Mouse (Mus musculus) spleen, adult 2 months (tissue): Measurements from ENCODE around the gene Psg26. TPM values are rescaled to one million over a fixed set of nuclear protein-coding genes. Genes with fewer than 3 reads are reported as not detected.
"Not testable (repeated sequence)": the region's sequence is repeated elsewhere in the genome, so short reads cannot be mapped to it uniquely, and the experiment has no call there.

ENCODE experiments used
- DNase-seq, 2 experiments: peaks; one replicate each; pipeline versions ENCODE4 v3.0.0 to v3.0.0-alpha.2; 2012 to 2021; ENCODE audit warnings: low spot score in 2 of 2, low read depth in 1 of 2
- H3K27ac ChIP-seq: fragments of 200-500 bp; 2 replicates; pipeline ENCODE4 v1.5.1; 2012; ENCODE audit warnings: low read length, inconsistent platforms; ENCODE audit not compliant: insufficient read depth
- H3K27me3 ChIP-seq: fragments of 200-500 bp; 2 replicates; pipeline ENCODE4 v1.6.1; 2012; ENCODE audit warnings: mild to moderate bottlenecking, moderate library complexity, low read length, inconsistent platforms; ENCODE audit not compliant: control insufficient read depth, insufficient read depth
- H3K36me3 ChIP-seq: fragments of 200-500 bp; 2 replicates; pipeline ENCODE4 v1.6.1; 2012; ENCODE audit warnings: mild to moderate bottlenecking, low read length, inconsistent platforms; ENCODE audit not compliant: control insufficient read depth, insufficient read depth
- H3K4me1 ChIP-seq: fragments of 200-500 bp; 2 replicates; pipeline ENCODE4 v1.6.1; 2011; ENCODE audit warnings: inconsistent platforms; ENCODE audit not compliant: control insufficient read depth, insufficient read depth, insufficient read length
- H3K4me3 ChIP-seq: fragments of 200-500 bp; 2 replicates; pipeline ENCODE4 v1.5.1; 2011; ENCODE audit warnings: mild to moderate bottlenecking, inconsistent platforms; ENCODE audit not compliant: insufficient read depth, insufficient read length; ENCODE audit errors: extremely low read depth
- CTCF ChIP-seq: fragments of 200-500 bp; IDR thresholded peaks from 2 replicates; pipeline ENCODE4 v1.5.1; 2011; ENCODE audit warnings: mild to moderate bottlenecking, inconsistent platforms; ENCODE audit not compliant: insufficient read depth, insufficient read length, insufficient replicate concordance; ENCODE audit errors: extremely low read depth
- POLR2A ChIP-seq: fragments of 200-500 bp; IDR thresholded peaks from 2 replicates; pipeline ENCODE4 v1.6.1; 2011; ENCODE audit warnings: low read depth, low read length, inconsistent platforms
- WGBS: fragments of 180-500 bp; shearing (Covaris S2); methylation state at CpG from one replicate; pipeline ENCODE4 v1.1.7; 2018; 5-methylcytosine and 5-hydroxymethylcytosine counted together
- polyA plus RNA-seq: library from polyadenylated mRNA; depleted of rRNA; stranded (reverse); fragments of >200 nt; gene quantifications from 2 replicates; pipeline ENCODE4 v1.2.3, GENCODE M21; 2012; rRNA removed

Gene Psg26
- polyA plus RNA-seq, result not detected in 2 replicates

- no peak for DNase-seq
- H3K27me3 ChIP-seq, result no peaks in the 10 kb centered on the region
- 54% methylated on average over 1 of the region's 1 CpGs for WGBS
- H3K36me3 ChIP-seq, result no peaks in the 10 kb centered on the region
- H3K27ac ChIP-seq, result no peak within 1 kb of the TSS
- H3K4me3 ChIP-seq, result no peak within 1 kb of the TSS
- no peaks in the 10 kb centered on the region for H3K4me1 ChIP-seq
- TF ChIP-seq POLR2A (no peak), CTCF (no peak)
These were observed at the start of gene Psg26 for GRCm38 (mm10) chr7:18484077-18484476. Gene Psg26, minus strand, starts transcription at chr7:18484177.

- Histone ChIP-seq H3K36me3 (no peaks in the 10 kb centered on the region), H3K4me1 (no peaks in the 10 kb centered on the region), H3K27me3 (no peaks in the 10 kb centered on the region), H3K27ac (no peak overlapping the region), H3K4me3 (no peak overlapping the region)
- 62% methylated on average over 3 of the region's 3 CpGs for WGBS
- no peak for TF ChIP-seq POLR2A
- no peak for TF ChIP-seq CTCF
- DNase-seq, result no peak
These were observed 49.4 kb upstream of the Psg26 start for GRCm38 (mm10) chr7:18533420-18533819.

GRCm38 (mm10) chr7:18532169-18532568 is 48.2 kb upstream of the Psg26 start, which contains the start of gene Psg25:
Gene Psg25, minus strand, starts transcription at chr7:18532269.
- DNase-seq, result no peak
- 90% methylated on average over 1 of the region's 1 CpGs for WGBS
- TF ChIP-seq POLR2A, result no peak
- TF ChIP-seq CTCF, result no peak
- no peak within 1 kb of the TSS for H3K27ac ChIP-seq
- no peaks in the 10 kb centered on the region for H3K27me3 ChIP-seq
- no peaks in the 10 kb centered on the region for H3K36me3 ChIP-seq
- H3K4me3 ChIP-seq, result no peak within 1 kb of the TSS
- no peaks in the 10 kb centered on the region for H3K4me1 ChIP-seq

- TF ChIP-seq POLR2A (no peak), CTCF (no peak)
- 93% methylated on average over 8 of the region's 8 CpGs for WGBS
These were observed 40.7 kb upstream of the Psg26 start for GRCm38 (mm10) chr7:18524668-18525067.

GRCm38 (mm10) chr7:18512848-18513247 is 28.9 kb upstream of the Psg26 start:
- not testable (repeated sequence) for H3K36me3 ChIP-seq, H3K27me3 ChIP-seq, H3K27ac ChIP-seq, H3K4me3 ChIP-seq, DNase-seq, H3K4me1 ChIP-seq

More at GRCm38 (mm10) chr7:18524668-18525067, 40.7 kb upstream of the Psg26 start:
- Histone ChIP-seq H3K4me1 (no peaks in the 10 kb centered on the region), H3K36me3 (no peaks in the 10 kb centered on the region), H3K27me3 (no peaks in the 10 kb centered on the region), H3K27ac (no peak overlapping the region), H3K4me3 (no peak overlapping the region)
- DNase-seq, result no peak

GRCm38 (mm10) chr7:18512417-18512816 is 28.4 kb upstream of the Psg26 start:
- H3K27me3 ChIP-seq, H3K36me3 ChIP-seq, H3K4me1 ChIP-seq, H3K27ac ChIP-seq, DNase-seq, H3K4me3 ChIP-seq: not testable (repeated sequence)
- WGBS, result 62% methylated on average over 2 of the region's 2 CpGs

GRCm38 (mm10) chr7:18511479-18511878 is 27.5 kb upstream of the Psg26 start:
- 28% methylated on average over 9 of the region's 9 CpGs for WGBS
- TF ChIP-seq POLR2A, result no peak
- TF ChIP-seq CTCF, result no peak
- no peak for DNase-seq
- H3K4me3 ChIP-seq, result no peak overlapping the region
- no peaks in the 10 kb centered on the region for H3K36me3 ChIP-seq
- H3K4me1 ChIP-seq, result no peaks in the 10 kb centered on the region
- no peaks in the 10 kb centered on the region for H3K27me3 ChIP-seq
- no peak overlapping the region for H3K27ac ChIP-seq

- H3K4me3 ChIP-seq, H3K4me1 ChIP-seq, H3K27ac ChIP-seq, H3K36me3 ChIP-seq, H3K27me3 ChIP-seq, DNase-seq: not testable (repeated sequence)
- 70% methylated on average over 2 of the region's 2 CpGs for WGBS
These were observed 52.0 kb downstream of the Psg26 start, which contains the start of gene Psg28 for GRCm38 (mm10) chr7:18431941-18432340. Gene Psg28, minus strand, starts transcription at chr7:18432041.

Other genes with a start within 250 kb of the Psg26 start
- gene Mill1, start 238.8 kb downstream of the Psg26 start, polyA plus RNA-seq, result not detected in 2 replicates
- not detected in 2 replicates for gene Psg18, start 129.2 kb downstream of the Psg26 start, polyA plus RNA-seq
- not detected in 2 replicates for gene Psg28, start 52.1 kb downstream of the Psg26 start, polyA plus RNA-seq
- not detected in 2 replicates for gene Psg25, start 48.1 kb upstream of the Psg26 start, polyA plus RNA-seq
- not detected in 2 replicates for gene Psg27, start 83.1 kb upstream of the Psg26 start, polyA plus RNA-seq
- gene Psg23, start 132.3 kb upstream of the Psg26 start, polyA plus RNA-seq, result not detected in 2 replicates
- not detected in 2 replicates for gene Psg21, start 172.5 kb upstream of the Psg26 start, polyA plus RNA-seq
- not detected in 2 replicates for gene Psg20, start 202.0 kb upstream of the Psg26 start, polyA plus RNA-seq
- gene Psg22, start 233.9 kb upstream of the Psg26 start, polyA plus RNA-seq, result not detected in 2 replicates